Mouse (Mus musculus): Measurements from ENCODE around the gene Podnl1. TPM values are rescaled to one million over a fixed set of nuclear protein-coding genes. Genes with fewer than 3 reads are reported as not detected.
A peak's percentile ranks its signal among the peaks of the same experiment; 100 is the strongest.

Podnl1 gene
- total RNA-seq, 2 experiments from 2014 or later: not detected

GRCm38 (mm10) chr8:84127202-84127901, 1.6 kb downstream of the Podnl1 start:
- DNase-seq (ENCODE audit: low spot score in 2 of 2): no peak

- no peak for DNase-seq (ENCODE audit: low spot score in 2 of 2)
Measured at GRCm38 (mm10) chr8:84128277-84128676, 2.5 kb downstream of the Podnl1 start.

GRCm38 (mm10) chr8:84130806-84131205, 5.0 kb downstream of the Podnl1 start:
- no peak for DNase-seq (ENCODE audit: low spot score in 2 of 2)

GRCm38 (mm10) chr8:84132225-84132624, 6.4 kb downstream of the Podnl1 start:
- DNase-seq (ENCODE audit: low spot score in 2 of 2): no peak

DNA sequence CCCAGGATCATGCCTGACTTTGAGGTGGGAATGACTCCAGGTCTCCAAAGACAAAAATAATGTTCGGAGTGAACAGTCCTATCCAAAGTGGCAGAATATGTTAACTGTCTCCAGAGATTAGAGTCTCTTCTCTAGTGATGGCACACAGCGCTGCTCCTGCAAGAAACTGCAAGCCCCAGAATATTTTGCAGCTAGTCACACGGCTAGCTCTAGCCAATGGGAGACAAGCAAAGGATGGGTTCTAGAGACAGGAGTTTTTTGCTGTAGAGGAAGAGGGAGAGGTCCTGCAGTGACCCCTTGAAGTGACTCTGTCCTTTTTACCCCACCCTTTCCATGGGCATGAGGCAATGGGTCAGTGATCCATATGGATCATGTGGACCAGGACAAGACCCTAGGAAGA, 12.1 kb downstream of the Podnl1 start:
- no peak for DNase-seq (ENCODE audit: low spot score in 2 of 2)

DNA sequence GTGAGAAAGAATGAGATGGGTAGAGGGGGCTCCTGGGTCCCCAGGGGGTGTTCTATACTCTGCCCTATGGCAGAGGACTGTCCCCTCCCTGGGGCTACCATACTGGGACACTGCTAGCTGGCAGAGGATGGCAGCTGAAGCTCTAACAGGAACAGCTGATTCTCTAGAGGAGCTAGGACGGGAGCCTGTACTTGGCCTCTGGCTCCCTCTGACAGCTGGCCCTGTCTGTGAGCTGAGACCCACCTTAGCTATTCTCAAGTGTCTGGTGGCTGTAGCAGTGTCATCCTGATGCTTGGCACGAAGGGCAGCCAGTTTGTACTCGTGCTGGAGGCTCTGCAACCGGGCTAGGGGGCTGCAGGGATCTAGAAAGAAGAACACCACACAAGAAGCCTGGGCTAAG, 15.0 kb downstream of the Podnl1 start:
- no peak for DNase-seq (ENCODE audit: low spot score in 2 of 2)

DNA sequence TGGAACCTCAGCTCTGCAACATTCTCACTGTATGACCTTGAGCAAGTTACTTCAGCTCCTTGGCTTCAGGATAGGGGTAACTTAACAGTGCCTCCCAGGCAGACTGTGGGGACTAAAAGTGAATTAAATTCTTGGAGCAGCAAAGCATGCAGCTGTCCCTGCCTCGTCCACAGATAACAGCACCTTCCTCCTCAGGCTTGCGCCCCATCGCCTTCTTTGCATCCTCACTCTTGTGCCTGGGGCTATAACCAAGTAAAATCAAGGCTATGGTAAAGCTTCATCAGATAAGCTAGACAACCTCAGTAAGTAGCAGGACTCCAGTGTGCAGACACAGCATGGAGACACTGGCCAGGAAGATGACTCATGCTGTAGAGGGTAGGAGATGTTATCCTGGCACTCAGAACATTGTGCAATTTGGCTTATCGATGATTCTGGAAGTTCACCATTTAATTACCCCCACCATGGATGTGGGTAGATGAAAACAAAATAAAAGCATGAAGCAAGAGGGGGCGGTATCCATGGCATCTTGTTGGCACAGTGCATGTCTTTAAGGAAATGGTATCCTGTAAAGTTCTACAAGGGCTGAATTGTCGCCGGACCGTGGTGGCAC, 19.0 kb downstream of the Podnl1 start:
- DNase-seq (ENCODE audit: low spot score in 2 of 2): no peak

- DNase-seq (ENCODE audit: low spot score in 2 of 2): no peak
Measured at GRCm38 (mm10) chr8:84147324-84147766, 21.6 kb downstream of the Podnl1 start.

GRCm38 (mm10) chr8:84147769-84148530, 22.2 kb downstream of the Podnl1 start, which contains the start of the genes Cc2d1a and 4930432K21Rik:
TSS of gene Cc2d1a (minus strand) at chr8:84147936.
TSS of gene 4930432K21Rik (plus strand) at chr8:84148025.
- DNase-seq (ENCODE audit: low spot score in 2 of 2): peak; percentile 91 to 97

DNA sequence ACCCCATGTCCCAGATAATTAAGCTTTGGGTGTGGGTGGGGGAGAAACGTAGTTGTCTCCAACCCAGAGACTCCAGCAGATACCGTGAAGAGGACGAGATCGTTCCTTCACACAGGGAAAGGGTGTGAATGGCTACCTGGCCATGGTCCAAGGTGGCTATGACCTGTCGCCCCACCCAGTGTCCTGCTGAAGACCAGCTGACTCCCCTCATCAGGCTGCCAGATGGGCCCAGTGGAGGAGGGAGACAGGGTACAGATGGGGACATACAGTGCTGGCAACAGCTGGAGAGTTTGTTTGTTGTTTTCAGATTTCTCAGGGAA, 22.7 kb downstream of the Podnl1 start:
- no peak for DNase-seq (ENCODE audit: low spot score in 2 of 2)

- no peak for DNase-seq (ENCODE audit: low spot score in 2 of 2)
Measured at GRCm38 (mm10) chr8:84149181-84149580, 23.4 kb downstream of the Podnl1 start.

GRCm38 (mm10) chr8:84157620-84158019, 31.8 kb downstream of the Podnl1 start:
- DNase-seq (ENCODE audit: low spot score in 2 of 2): no peak

- no peak for DNase-seq (ENCODE audit: low spot score in 2 of 2)
Measured at GRCm38 (mm10) chr8:84167696-84168095, 41.9 kb downstream of the Podnl1 start.

DNA sequence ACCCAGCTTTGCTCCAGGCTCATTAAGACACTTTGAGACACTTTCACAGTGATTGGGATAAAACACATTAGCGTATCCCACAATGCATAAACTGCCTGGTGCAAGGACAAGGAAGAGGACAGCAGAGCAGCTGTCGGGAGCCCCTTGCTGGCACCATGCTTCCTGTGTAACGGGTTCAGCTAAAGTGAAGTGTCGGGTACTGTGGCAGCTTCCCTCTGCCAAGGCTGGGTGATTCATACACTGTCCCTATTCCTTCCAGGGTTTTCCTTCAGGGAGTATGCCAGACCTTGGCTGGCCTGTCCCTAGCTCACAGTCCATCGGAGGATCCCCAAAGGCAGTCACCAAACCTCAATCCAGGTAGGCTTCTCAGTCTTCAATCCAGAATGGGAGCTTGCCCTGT, 44.3 kb downstream of the Podnl1 start:
- DNase-seq (ENCODE audit: low spot score in 2 of 2): no peak

- DNase-seq (ENCODE audit: low spot score in 2 of 2): no peak
Measured at GRCm38 (mm10) chr8:84173861-84174260, 48.1 kb downstream of the Podnl1 start.

DNA sequence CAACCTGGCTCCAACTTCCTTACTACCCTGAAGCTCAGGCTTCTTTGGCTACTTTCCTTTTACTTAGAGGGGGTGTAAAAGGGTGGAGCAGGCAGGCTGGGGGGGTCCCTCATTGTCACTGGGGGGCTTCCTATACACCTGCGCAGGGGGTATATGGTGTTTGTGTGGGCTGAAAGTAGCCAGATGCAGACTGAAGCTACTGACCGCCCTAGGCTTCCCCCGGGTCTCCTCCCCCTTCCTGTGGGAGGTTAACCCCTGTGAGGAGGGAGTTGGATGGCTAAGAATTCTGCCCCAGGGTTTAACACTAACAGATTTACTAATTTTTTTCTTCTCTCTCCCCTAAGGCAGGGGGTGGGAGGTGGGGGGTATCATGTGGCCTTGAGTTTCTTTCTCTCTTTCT, 50.8 kb downstream of the Podnl1 start:
- no peak for DNase-seq (ENCODE audit: low spot score in 2 of 2)

GRCm38 (mm10) chr8:84177405-84177804, 51.6 kb downstream of the Podnl1 start:
- no peak for DNase-seq (ENCODE audit: low spot score in 2 of 2)

GRCm38 (mm10) chr8:84178592-84178991, 52.8 kb downstream of the Podnl1 start:
- DNase-seq (ENCODE audit: low spot score in 2 of 2): no peak

GRCm38 (mm10) chr8:84179946-84180345, 54.2 kb downstream of the Podnl1 start:
- no peak for DNase-seq (ENCODE audit: low spot score in 2 of 2)

DNA sequence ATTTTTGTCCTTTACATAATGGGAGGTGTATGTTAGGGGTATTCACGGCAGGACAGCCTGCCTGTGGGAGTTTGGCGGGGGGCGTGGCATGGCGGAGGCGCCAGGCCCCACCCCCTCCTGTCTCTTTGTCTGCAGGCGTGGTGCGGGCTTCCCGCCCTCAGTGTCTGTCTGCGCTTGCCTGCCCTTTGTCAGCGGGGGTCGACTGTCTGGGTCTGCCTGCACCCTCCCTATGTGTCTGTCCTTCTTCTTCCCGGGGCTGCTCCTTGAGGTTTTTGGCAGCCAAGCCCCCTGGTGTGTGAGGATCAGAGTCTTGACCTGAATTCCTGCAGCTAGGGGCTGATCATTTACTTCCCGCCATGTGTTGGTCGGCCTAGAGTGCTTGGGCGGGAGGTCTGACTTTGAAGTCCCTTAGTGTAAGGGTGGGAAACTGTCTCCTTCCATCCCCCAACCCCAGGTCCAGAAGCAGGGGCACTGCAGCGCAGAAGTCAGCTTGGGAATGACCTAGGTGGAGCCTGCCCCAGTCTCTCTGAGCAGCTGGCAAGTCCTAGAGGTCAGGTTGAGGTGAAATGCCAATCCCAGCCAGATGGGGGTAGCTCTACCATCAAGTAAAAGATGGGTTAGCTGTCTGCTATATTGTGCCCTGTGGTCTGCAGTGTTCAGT, 54.9 kb downstream of the Podnl1 start:
- no peak for DNase-seq (ENCODE audit: low spot score in 2 of 2)

All from layer of hippocampus, postnatal 14 days (tissue).